Mouse (Mus musculus): ENCODE measurements at regions not wholly inside any gene's neighbourhood (a gene's known extent, or its start where the extent isn't known, plus 50 kb on each side); places are given as distances from the start of the nearest gene placed in this dataset.

GRCm38 (mm10) chr3:121618561-121618960, 52.0 kb upstream of the 4930432M17Rik start:
- no peak overlapping the region for H3K4me3 ChIP-seq (replicated peaks; ENCODE audit: low read length)
- no peak overlapping the region for H3K27ac ChIP-seq (ENCODE audit: low read length)
- 71% methylated on average over 2 of the region's 2 CpGs for WGBS
- no peaks in the 10 kb centered on the region for H3K4me1 ChIP-seq (replicated peaks; ENCODE audit: control insufficient read depth, insufficient read depth, low read length)
- no peaks in the 10 kb centered on the region; the same call in 1 of the 2 replicates for H3K9me3 ChIP-seq (ENCODE audit: control insufficient read depth, low read length)
- no peak for ATAC-seq
- no peak overlapping the region for H3K4me2 ChIP-seq (ENCODE audit: low read length)
- no peaks in the 10 kb centered on the region for H3K27me3 ChIP-seq (replicated peaks; ENCODE audit: control insufficient read depth, insufficient read depth, low read length)
- H3K36me3 ChIP-seq (ENCODE audit: control insufficient read depth, insufficient read depth), result no peaks in the 10 kb centered on the region
- H3K9ac ChIP-seq (replicated peaks; ENCODE audit: low read depth, low read length), result no peak overlapping the region

DNA sequence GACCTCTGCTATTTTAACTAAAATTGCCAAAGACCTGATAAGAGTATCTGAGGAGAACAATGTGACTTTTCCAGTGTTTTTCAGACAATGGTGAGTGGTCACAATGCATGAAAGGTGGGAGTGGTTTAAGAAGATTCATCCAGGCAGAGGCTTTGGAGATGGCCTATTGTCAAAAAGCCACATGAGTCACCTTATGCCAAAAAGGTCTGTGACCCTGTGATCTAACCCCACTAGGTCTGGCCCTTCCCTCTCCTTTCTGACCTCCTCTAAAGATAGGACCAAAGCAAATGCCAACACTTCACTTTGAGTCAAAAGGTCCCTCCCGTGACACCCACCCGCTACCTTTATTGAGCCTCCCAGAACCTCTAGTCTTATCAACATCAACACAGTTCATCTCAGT, 52.4 kb upstream of the 4930432M17Rik start:
- no peak overlapping the region for H3K27ac ChIP-seq (ENCODE audit: low read length)
- no peaks in the 10 kb centered on the region for H3K4me1 ChIP-seq (replicated peaks; ENCODE audit: control insufficient read depth, insufficient read depth, low read length)
- no peak for ATAC-seq
- H3K4me2 ChIP-seq (ENCODE audit: low read length), result no peak overlapping the region
- H3K36me3 ChIP-seq (ENCODE audit: control insufficient read depth, insufficient read depth), result no peaks in the 10 kb centered on the region
- H3K9ac ChIP-seq (replicated peaks; ENCODE audit: low read depth, low read length), result no peak overlapping the region
- 88% methylated on average over 2 of the region's 2 CpGs for WGBS
- H3K4me3 ChIP-seq (replicated peaks; ENCODE audit: low read length), result no peak overlapping the region
- H3K27me3 ChIP-seq (replicated peaks; ENCODE audit: control insufficient read depth, insufficient read depth, low read length), result no peaks in the 10 kb centered on the region
- H3K9me3 ChIP-seq (ENCODE audit: control insufficient read depth, low read length), result no peaks in the 10 kb centered on the region; the same call in 1 of the 2 replicates

DNA sequence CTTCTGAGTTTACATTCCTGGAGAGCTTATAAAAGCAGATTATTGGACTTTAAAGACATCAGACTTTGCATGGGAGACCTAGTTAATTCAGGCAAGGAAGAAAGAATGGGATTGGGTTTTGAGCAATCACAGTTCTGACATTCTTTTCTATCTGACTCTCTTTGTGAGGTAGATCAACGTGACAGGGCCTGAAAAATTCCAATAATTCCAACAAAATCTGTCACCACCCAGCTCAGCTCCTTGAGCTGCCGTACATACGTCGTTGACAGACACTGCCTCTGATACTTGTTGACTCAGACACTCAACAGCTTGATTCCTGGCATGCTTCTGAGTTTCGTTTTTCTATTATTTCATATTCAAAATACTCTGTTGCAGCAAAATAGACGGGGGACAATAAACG, 53.2 kb upstream of the 4930432M17Rik start:
- H3K27ac ChIP-seq (ENCODE audit: low read length), result no peak overlapping the region
- H3K4me3 ChIP-seq (replicated peaks; ENCODE audit: low read length), result no peak overlapping the region
- H3K4me1 ChIP-seq (replicated peaks; ENCODE audit: control insufficient read depth, insufficient read depth, low read length), result no peaks in the 10 kb centered on the region
- no peaks in the 10 kb centered on the region for H3K27me3 ChIP-seq (replicated peaks; ENCODE audit: control insufficient read depth, insufficient read depth, low read length)
- WGBS, result 63% methylated on average over 7 of the region's 7 CpGs
- no peak for ATAC-seq
- no peak overlapping the region for H3K9ac ChIP-seq (replicated peaks; ENCODE audit: low read depth, low read length)
- no peak overlapping the region for H3K4me2 ChIP-seq (ENCODE audit: low read length)
- H3K36me3 ChIP-seq (ENCODE audit: control insufficient read depth, insufficient read depth), result no peaks in the 10 kb centered on the region
- H3K9me3 ChIP-seq (ENCODE audit: control insufficient read depth, low read length), result no peaks in the 10 kb centered on the region; the same call in 1 of the 2 replicates

DNA sequence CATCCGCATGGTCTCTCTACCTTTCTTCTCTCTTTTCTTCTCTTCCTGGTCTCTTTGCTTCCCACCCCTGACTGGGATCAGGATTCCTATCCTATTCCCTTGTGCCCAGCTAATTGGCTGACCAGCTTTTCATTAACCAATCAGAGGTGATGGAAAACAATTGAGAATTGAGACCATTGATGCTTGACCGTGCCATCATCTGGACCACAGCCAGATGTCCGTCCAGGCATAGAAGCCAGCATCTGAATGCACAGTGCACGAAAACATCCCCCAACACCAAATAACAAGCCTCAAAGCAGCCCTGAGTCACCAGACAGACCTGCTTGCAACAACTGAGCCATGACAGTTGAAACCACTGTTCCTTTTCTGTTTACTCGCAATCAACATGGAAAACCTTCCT, 54.5 kb upstream of the 4930432M17Rik start:
- H3K4me2 ChIP-seq (ENCODE audit: low read length), result no peak overlapping the region
- no peak overlapping the region for H3K9ac ChIP-seq (replicated peaks; ENCODE audit: low read depth, low read length)
- H3K4me3 ChIP-seq (replicated peaks; ENCODE audit: low read length), result no peak overlapping the region
- no peaks in the 10 kb centered on the region; the same call in 1 of the 2 replicates for H3K9me3 ChIP-seq (ENCODE audit: control insufficient read depth, low read length)
- 63% methylated on average over 5 of the region's 5 CpGs for WGBS
- H3K27ac ChIP-seq (ENCODE audit: low read length), result no peak overlapping the region
- no peaks in the 10 kb centered on the region for H3K36me3 ChIP-seq (ENCODE audit: control insufficient read depth, insufficient read depth)
- no peaks in the 10 kb centered on the region for H3K27me3 ChIP-seq (replicated peaks; ENCODE audit: control insufficient read depth, insufficient read depth, low read length)
- H3K4me1 ChIP-seq (replicated peaks; ENCODE audit: control insufficient read depth, insufficient read depth, low read length), result no peaks in the 10 kb centered on the region
- ATAC-seq, result no peak

DNA sequence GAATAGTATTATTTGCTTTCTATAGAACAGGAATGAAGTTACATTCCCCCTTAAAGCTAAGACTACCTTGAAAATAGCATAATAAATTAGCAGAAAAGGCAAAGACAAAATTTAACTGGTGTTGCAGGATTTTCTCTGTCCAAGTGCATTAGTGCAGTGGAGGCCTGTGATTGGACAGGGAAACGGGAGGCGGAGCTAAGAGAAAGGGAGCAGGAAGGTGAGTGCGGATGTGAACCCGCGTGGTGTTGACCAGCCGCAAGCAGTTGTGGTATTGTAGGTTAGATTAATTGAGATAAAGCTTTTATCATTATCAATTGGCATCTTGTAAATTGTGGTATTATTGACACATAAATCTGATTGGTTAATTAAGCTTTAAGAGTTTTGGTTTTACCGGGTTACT, 55.8 kb upstream of the 4930432M17Rik start:
- Histone ChIP-seq H3K4me3 (replicated peaks; ENCODE audit: low read length) (no peak overlapping the region), H3K4me1 (replicated peaks; ENCODE audit: control insufficient read depth, insufficient read depth, low read length) (no peaks in the 10 kb centered on the region), H3K27ac (ENCODE audit: low read length) (no peak overlapping the region), H3K36me3 (ENCODE audit: control insufficient read depth, insufficient read depth) (no peaks in the 10 kb centered on the region), H3K27me3 (replicated peaks; ENCODE audit: control insufficient read depth, insufficient read depth, low read length) (no peaks in the 10 kb centered on the region), H3K9ac (replicated peaks; ENCODE audit: low read depth, low read length) (no peak overlapping the region), H3K9me3 (ENCODE audit: control insufficient read depth, low read length) (no peaks in the 10 kb centered on the region; the same call in 1 of the 2 replicates), H3K4me2 (ENCODE audit: low read length) (no peak overlapping the region)
- ATAC-seq, result no peak
- WGBS, result 78% methylated on average over 7 of the region's 7 CpGs

DNA sequence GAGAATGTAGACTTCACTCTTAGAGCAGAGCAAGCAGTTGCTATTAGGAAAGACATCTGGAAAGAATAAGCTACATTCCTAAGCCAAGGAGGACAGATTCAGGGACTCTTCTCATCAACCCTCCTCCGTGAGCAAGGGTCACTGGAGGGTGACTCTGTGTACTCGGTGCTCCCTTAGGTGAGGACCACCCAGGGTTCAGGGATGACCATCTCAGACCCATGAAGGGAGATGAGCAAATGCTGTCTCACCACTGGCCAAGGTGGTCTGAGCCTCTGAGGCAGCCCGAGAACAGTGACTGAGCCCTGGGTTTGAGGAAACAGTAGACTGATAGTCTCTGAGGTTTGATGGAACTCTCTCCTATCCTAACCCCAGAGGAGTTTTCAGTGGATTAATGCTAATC, 57.3 kb upstream of the 4930432M17Rik start:
- no peaks in the 10 kb centered on the region for H3K4me1 ChIP-seq (replicated peaks; ENCODE audit: control insufficient read depth, insufficient read depth, low read length)
- no peaks in the 10 kb centered on the region for H3K36me3 ChIP-seq (ENCODE audit: control insufficient read depth, insufficient read depth)
- no peak overlapping the region for H3K4me3 ChIP-seq (replicated peaks; ENCODE audit: low read length)
- no peak for ATAC-seq
- no peaks in the 10 kb centered on the region; the same call in 1 of the 2 replicates for H3K9me3 ChIP-seq (ENCODE audit: control insufficient read depth, low read length)
- H3K27ac ChIP-seq (ENCODE audit: low read length), result no peak overlapping the region
- H3K27me3 ChIP-seq (replicated peaks; ENCODE audit: control insufficient read depth, insufficient read depth, low read length), result no peaks in the 10 kb centered on the region
- no peak overlapping the region for H3K4me2 ChIP-seq (ENCODE audit: low read length)
- H3K9ac ChIP-seq (replicated peaks; ENCODE audit: low read depth, low read length), result no peak overlapping the region
- WGBS, result 84% methylated on average over 3 of the region's 3 CpGs

- Histone ChIP-seq H3K4me1 (replicated peaks; ENCODE audit: control insufficient read depth, insufficient read depth, low read length) (no peaks in the 10 kb centered on the region), H3K4me2 (ENCODE audit: low read length) (no peak overlapping the region), H3K9me3 (ENCODE audit: control insufficient read depth, low read length) (no peaks in the 10 kb centered on the region), H3K27me3 (replicated peaks; ENCODE audit: control insufficient read depth, insufficient read depth, low read length) (no peaks in the 10 kb centered on the region), H3K4me3 (replicated peaks; ENCODE audit: low read length) (no peak overlapping the region), H3K9ac (replicated peaks; ENCODE audit: low read depth, low read length) (no peak overlapping the region), H3K27ac (ENCODE audit: low read length) (no peak overlapping the region), H3K36me3 (ENCODE audit: control insufficient read depth, insufficient read depth) (no peaks in the 10 kb centered on the region)
- 69% methylated on average over 7 of the region's 7 CpGs for WGBS
- no peak for ATAC-seq
Measured at GRCm38 (mm10) chr3:121609845-121610244, 60.7 kb upstream of the 4930432M17Rik start.

DNA sequence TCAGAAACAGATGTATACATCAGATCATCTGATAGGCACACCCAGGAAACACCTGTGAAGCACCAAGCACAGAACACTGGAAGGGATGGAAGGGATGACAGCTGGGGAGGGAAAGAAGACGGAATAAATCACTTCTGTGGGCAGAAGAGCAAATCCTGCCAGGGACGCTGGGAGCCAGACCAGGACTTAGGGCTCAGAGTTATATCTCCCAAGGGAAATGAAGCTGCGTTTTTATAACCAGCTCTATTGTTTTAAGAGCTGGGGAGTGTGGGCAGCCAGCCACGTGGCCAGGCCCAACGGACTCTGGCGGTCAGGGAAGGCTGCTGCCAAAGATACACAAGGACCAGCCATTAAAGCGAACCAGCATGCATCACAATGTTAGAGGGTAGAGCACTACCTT, 61.5 kb upstream of the 4930432M17Rik start:
- Histone ChIP-seq H3K27me3 (replicated peaks; ENCODE audit: control insufficient read depth, insufficient read depth, low read length) (no peaks in the 10 kb centered on the region), H3K9me3 (ENCODE audit: control insufficient read depth, low read length) (no peaks in the 10 kb centered on the region), H3K4me1 (replicated peaks; ENCODE audit: control insufficient read depth, insufficient read depth, low read length) (no peaks in the 10 kb centered on the region), H3K4me3 (replicated peaks; ENCODE audit: low read length) (no peak overlapping the region), H3K36me3 (ENCODE audit: control insufficient read depth, insufficient read depth) (no peaks in the 10 kb centered on the region), H3K9ac (replicated peaks; ENCODE audit: low read depth, low read length) (no peak overlapping the region), H3K27ac (ENCODE audit: low read length) (no peak overlapping the region), H3K4me2 (ENCODE audit: low read length) (no peak overlapping the region)
- ATAC-seq, result no peak
- WGBS, result 42% methylated on average over 7 of the region's 7 CpGs

DNA sequence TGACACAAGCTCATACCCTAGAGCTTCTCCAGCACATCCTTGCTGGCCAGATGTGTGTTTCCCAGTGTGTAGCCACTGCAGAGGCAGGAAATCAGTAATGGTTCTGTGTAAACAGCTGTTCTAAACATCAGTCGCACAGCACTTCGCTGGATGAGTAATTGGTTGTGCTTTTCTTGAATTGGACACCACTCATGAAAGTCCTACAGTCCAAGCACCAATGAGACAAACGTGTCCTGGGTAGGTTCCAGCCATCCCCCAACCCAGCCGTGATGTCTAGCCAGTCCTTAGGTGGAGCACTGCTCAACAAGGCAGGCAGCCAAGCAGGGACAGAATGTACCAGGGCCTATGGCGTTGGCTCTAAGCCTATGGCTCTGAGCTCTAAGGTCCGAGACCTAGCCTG, 65.8 kb upstream of the 4930432M17Rik start:
- WGBS, result 81% methylated on average over 6 of the region's 6 CpGs
- ATAC-seq, result no peak
- Histone ChIP-seq H3K4me1 (replicated peaks; ENCODE audit: control insufficient read depth, insufficient read depth, low read length) (no peaks in the 10 kb centered on the region), H3K4me2 (ENCODE audit: low read length) (no peak overlapping the region), H3K27ac (ENCODE audit: low read length) (no peak overlapping the region), H3K4me3 (replicated peaks; ENCODE audit: low read length) (no peak overlapping the region), H3K9ac (replicated peaks; ENCODE audit: low read depth, low read length) (no peak overlapping the region), H3K27me3 (replicated peaks; ENCODE audit: control insufficient read depth, insufficient read depth, low read length) (no peaks in the 10 kb centered on the region), H3K9me3 (ENCODE audit: control insufficient read depth, low read length) (no peaks in the 10 kb centered on the region), H3K36me3 (ENCODE audit: control insufficient read depth, insufficient read depth) (no peaks in the 10 kb centered on the region)

DNA sequence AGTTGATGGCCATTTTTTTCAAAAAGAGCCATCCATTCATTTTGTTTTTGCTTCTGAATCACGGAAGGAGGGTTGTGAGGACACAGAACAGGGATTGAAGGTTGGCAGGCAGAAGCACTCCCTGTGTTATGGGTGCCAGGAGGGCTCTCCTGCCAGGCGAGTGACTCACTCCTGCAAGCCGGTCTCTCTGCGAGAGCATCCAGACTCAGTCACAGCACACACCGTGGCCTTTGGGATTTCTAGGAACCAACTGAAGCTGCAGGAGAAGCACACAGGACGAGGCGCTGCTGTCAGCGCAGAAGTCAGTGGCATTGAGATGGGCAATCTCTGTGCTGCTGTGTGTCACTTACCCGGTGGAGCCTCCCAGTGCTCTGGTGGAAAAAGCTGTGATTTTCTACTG, 66.5 kb upstream of the 4930432M17Rik start:
- Histone ChIP-seq H3K27ac (ENCODE audit: low read length) (no peak overlapping the region), H3K27me3 (replicated peaks; ENCODE audit: control insufficient read depth, insufficient read depth, low read length) (no peaks in the 10 kb centered on the region), H3K4me3 (replicated peaks; ENCODE audit: low read length) (no peak overlapping the region), H3K4me2 (ENCODE audit: low read length) (no peak overlapping the region), H3K4me1 (replicated peaks; ENCODE audit: control insufficient read depth, insufficient read depth, low read length) (no peaks in the 10 kb centered on the region), H3K9me3 (ENCODE audit: control insufficient read depth, low read length) (no peaks in the 10 kb centered on the region), H3K36me3 (ENCODE audit: control insufficient read depth, insufficient read depth) (no peaks in the 10 kb centered on the region), H3K9ac (replicated peaks; ENCODE audit: low read depth, low read length) (no peak overlapping the region)
- 78% methylated on average over 9 of the region's 9 CpGs for WGBS
- ATAC-seq, result no peak
